Mouse (Mus musculus): ENCODE results near the gene Esyt2.

GRCm38 (mm10) chr12:116262555-116263341, 18.2 kb upstream of the Esyt2 start, which contains the start of gene Wdr60:
- TF ChIP-seq CTCF (IDR thresholded peaks at IDR 0.05; ENCODE audit: low read depth) (no peak), EP300 (IDR thresholded peaks at IDR 0.05; ENCODE audit: low read depth) (no peak)
